10 mouse cellular contexts compared by ENCODE assay signal in the genomic region with DNA sequence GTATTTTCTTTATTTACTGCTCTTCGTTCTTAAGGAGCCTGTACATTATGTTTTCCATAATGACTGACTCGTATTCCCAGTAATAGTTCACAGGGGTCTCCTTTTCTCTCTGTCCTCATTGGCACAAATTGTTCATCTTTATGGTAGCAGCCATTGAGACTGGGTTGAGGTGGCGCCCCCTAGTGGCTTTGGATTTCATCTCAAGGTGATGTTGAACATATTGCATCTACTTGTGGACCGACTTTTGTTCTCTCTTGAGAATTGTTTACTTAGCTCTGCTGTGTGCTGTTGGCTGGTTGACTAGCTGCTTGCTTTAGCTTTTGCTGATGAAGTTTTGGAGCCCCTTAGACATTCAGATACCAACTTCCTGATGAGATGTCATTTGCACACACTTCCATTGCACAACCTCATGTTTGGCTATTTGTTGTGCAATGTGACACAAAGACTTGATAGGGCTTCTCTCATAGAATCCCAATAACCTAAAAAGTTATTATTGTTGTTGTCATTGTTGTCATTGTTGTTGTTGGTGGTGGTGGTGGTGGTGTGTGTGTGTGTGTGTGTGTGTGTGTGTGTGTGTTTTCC. TPM values are rescaled to one million over a fixed set of nuclear protein-coding genes. Genes with fewer than 3 reads are reported as not detected.
DNase-seq lines count a peak whose midpoint lies in the region; ATAC-seq lines count a peak whose summit lies in the region.
"Had no signal": no experiment of that assay in that cellular context is flagged by ENCODE, and none has a peak within 500 bp of the region (broad histone marks: within the 10 kb centered on the region; RNA-seq: fewer than 3 reads in every experiment).

No protein-coding gene starts in this region.

- no peaks in the 10 kb centered on the region for H3K9me3 ChIP-seq in hindbrain, embryonic 10.5 days
- no peaks in the 10 kb centered on the region for H3K9me3 ChIP-seq in hindbrain, embryonic 13.5 days
- no peaks in the 10 kb centered on the region for H3K9me3 ChIP-seq in forebrain, embryonic 14.5 days (replicated peaks; ENCODE audit: control insufficient read depth, low read length)
- H3K9me3 ChIP-seq in forebrain, embryonic 16.5 days (ENCODE audit: control insufficient read depth, low read length), result no peaks in the 10 kb centered on the region

- no peaks in the 10 kb centered on the region for H3K36me3 ChIP-seq in hindbrain, embryonic 10.5 days
- no peaks in the 10 kb centered on the region for H3K36me3 ChIP-seq in hindbrain, embryonic 13.5 days
- H3K36me3 ChIP-seq in forebrain, embryonic 14.5 days (ENCODE audit: control insufficient read depth, insufficient read depth, low read length), result no peaks in the 10 kb centered on the region
- H3K36me3 ChIP-seq in forebrain, embryonic 16.5 days (ENCODE audit: control insufficient read depth, insufficient read depth), result no peaks in the 10 kb centered on the region

- no peak overlapping the region for H3K27ac ChIP-seq in hindbrain, embryonic 10.5 days
- H3K27ac ChIP-seq in hindbrain, embryonic 13.5 days, result no peak overlapping the region
- H3K27ac ChIP-seq in forebrain, embryonic 14.5 days (ENCODE audit: low read depth, low read length), result no peak overlapping the region
- H3K27ac ChIP-seq in forebrain, embryonic 16.5 days (ENCODE audit: low read length), result no peak overlapping the region

- whole genome bisulfite sequencing in hindbrain, embryonic 10.5 days, result 61% methylated on average over 4 of the region's 4 CpGs
- 71% methylated on average over 4 of the region's 4 CpGs for WGBS in hindbrain, embryonic 13.5 days
- WGBS in forebrain, embryonic 14.5 days, result 61% methylated on average over 4 of the region's 4 CpGs
- WGBS in forebrain, embryonic 16.5 days, result 67% methylated on average over 4 of the region's 4 CpGs

- no peak overlapping the region for H3K4me3 ChIP-seq in hindbrain, embryonic 10.5 days
- no peak overlapping the region for H3K4me3 ChIP-seq in hindbrain, embryonic 13.5 days
- H3K4me3 ChIP-seq in forebrain, embryonic 14.5 days (ENCODE audit: low read depth, low read length), result no peak overlapping the region
- H3K4me3 ChIP-seq in forebrain, embryonic 16.5 days (replicated peaks; ENCODE audit: low read length), result no peak overlapping the region

- H3K9ac ChIP-seq in hindbrain, embryonic 13.5 days, result no peak overlapping the region
- H3K9ac ChIP-seq in forebrain, embryonic 14.5 days (ENCODE audit: low read length), result no peak overlapping the region
- no peak overlapping the region for H3K9ac ChIP-seq in forebrain, embryonic 16.5 days (replicated peaks; ENCODE audit: low read depth, low read length)

- no peaks in the 10 kb centered on the region for H3K4me1 ChIP-seq in hindbrain, embryonic 10.5 days (replicated peaks)
- no peaks in the 10 kb centered on the region for H3K4me1 ChIP-seq in hindbrain, embryonic 13.5 days (replicated peaks)
- H3K4me1 ChIP-seq in forebrain, embryonic 14.5 days (ENCODE audit: control insufficient read depth, insufficient read depth, low read length), result no peaks in the 10 kb centered on the region
- no peaks in the 10 kb centered on the region for H3K4me1 ChIP-seq in forebrain, embryonic 16.5 days (replicated peaks; ENCODE audit: control insufficient read depth, insufficient read depth, low read length)

- DNase-seq in hindbrain, embryonic 10.5 days (ENCODE audit: low spot score), result peak; percentile 26
- peak; percentile 20 for DNase-seq in 3T3-L1 (ENCODE audit: low read depth, low spot score)
- peak; percentile 65 for DNase-seq in ES-CJ7 (ENCODE audit: low read depth, low spot score)
- DNase-seq in retina, embryonic 14.5 days (ENCODE audit: low spot score), result peak; percentile 59
- no peak for DNase-seq in forebrain, embryonic 14.5 days (ENCODE audit: low spot score)

- no peak overlapping the region for H3K4me2 ChIP-seq in hindbrain, embryonic 13.5 days
- no peak overlapping the region for H3K4me2 ChIP-seq in forebrain, embryonic 14.5 days (ENCODE audit: low read length)
- H3K4me2 ChIP-seq in forebrain, embryonic 16.5 days (ENCODE audit: low read length), result no peak overlapping the region

- ATAC-seq in hindbrain, embryonic 13.5 days (ENCODE audit: low FRiP score), result no peak
- ATAC-seq in granulocyte monocyte progenitor cell, adult 5-6 weeks (replicated peaks; ENCODE audit: poor library complexity, severe bottlenecking), result peak; percentile 76
- no peak for ATAC-seq in forebrain, embryonic 14.5 days
- ATAC-seq in forebrain, embryonic 16.5 days, result no peak

- no peaks in the 10 kb centered on the region for H3K27me3 ChIP-seq in hindbrain, embryonic 10.5 days (ENCODE audit: insufficient read depth, poor library complexity, severe bottlenecking)
- H3K27me3 ChIP-seq in hindbrain, embryonic 13.5 days, result no peaks in the 10 kb centered on the region
- H3K27me3 ChIP-seq in forebrain, embryonic 14.5 days (replicated peaks; ENCODE audit: control insufficient read depth, insufficient read depth, low read length), result no peaks in the 10 kb centered on the region
- H3K27me3 ChIP-seq in forebrain, embryonic 16.5 days (replicated peaks; ENCODE audit: control insufficient read depth, insufficient read depth, low read length), result no peaks in the 10 kb centered on the region

RNA-seq across cellular contexts. Expression of gene Pfkfb3, which starts 14.0 kb away (rescaled TPM):
- polyA plus RNA-seq in hindbrain, embryonic 10.5 days (2016; fragmentation: Nextera tagmentation; extraction: Ambion mirVana), result 14.8 and 15.4 TPM in 2 replicates
- polyA plus RNA-seq in hindbrain, embryonic 13.5 days (2015; fragmentation: Nextera tagmentation; extraction: Ambion mirVana), result 27.3 and 27.5 TPM in 2 replicates
- total RNA-seq in granulocyte monocyte progenitor cell, adult 5-6 weeks (2014; fragmentation: Nextera tagmentation), result 44.8 and 74.9 TPM in 2 replicates
- total RNA-seq in granulocyte monocyte progenitor cell, adult 5-6 weeks (2017), result 43.8 and 44.8 TPM in 2 replicates
- polyA plus RNA-seq in forebrain, embryonic 14.5 days (2014; fragmentation: Nextera tagmentation; extraction: Ambion mirVana), result 19.8 and 23.5 TPM in 2 replicates
- polyA plus RNA-seq in forebrain, embryonic 16.5 days (2015; fragmentation: Nextera tagmentation; extraction: Ambion mirVana), result 41.1 and 43.8 TPM in 2 replicates

RNA-seq across cellular contexts. Expression of gene Rbm17, which starts 36.1 kb away (rescaled TPM):
- polyA plus RNA-seq in hindbrain, embryonic 10.5 days (2016; fragmentation: Nextera tagmentation; extraction: Ambion mirVana), result 160 and 195 TPM in 2 replicates
- polyA plus RNA-seq in hindbrain, embryonic 13.5 days (2015; fragmentation: Nextera tagmentation; extraction: Ambion mirVana), result 141 and 142 TPM in 2 replicates
- total RNA-seq in granulocyte monocyte progenitor cell, adult 5-6 weeks (2014; fragmentation: Nextera tagmentation), result 117 and 160 TPM in 2 replicates
- total RNA-seq in granulocyte monocyte progenitor cell, adult 5-6 weeks (2017), result 180 and 233 TPM in 2 replicates
- polyA plus RNA-seq in forebrain, embryonic 14.5 days (2014; fragmentation: Nextera tagmentation; extraction: Ambion mirVana), result 129 and 133 TPM in 2 replicates
- 146 and 149 TPM in 2 replicates for polyA plus RNA-seq in forebrain, embryonic 16.5 days (2015; fragmentation: Nextera tagmentation; extraction: Ambion mirVana)

RNA-seq across cellular contexts. Expression of gene Gm17490, which starts 58.2 kb away (rescaled TPM):
- polyA plus RNA-seq in hindbrain, embryonic 10.5 days (2016; fragmentation: Nextera tagmentation; extraction: Ambion mirVana), result not detected in 2 replicates
- not detected in 2 replicates for polyA plus RNA-seq in hindbrain, embryonic 13.5 days (2015; fragmentation: Nextera tagmentation; extraction: Ambion mirVana)
- total RNA-seq in granulocyte monocyte progenitor cell, adult 5-6 weeks (2014; fragmentation: Nextera tagmentation), result not detected in 2 replicates
- not detected in 2 replicates for total RNA-seq in granulocyte monocyte progenitor cell, adult 5-6 weeks (2017)
- polyA plus RNA-seq in forebrain, embryonic 14.5 days (2014; fragmentation: Nextera tagmentation; extraction: Ambion mirVana), result not detected in 2 replicates
- not detected in 2 replicates for polyA plus RNA-seq in forebrain, embryonic 16.5 days (2015; fragmentation: Nextera tagmentation; extraction: Ambion mirVana)
- polyA plus RNA-seq: large intestine, adult 2 months; neural tube, embryonic 11.5 days had no signal
